Mouse (Mus musculus) layer of hippocampus, adult 2 months (tissue): ENCODE measurements at regions not wholly inside any gene's neighbourhood (a gene's known extent, or its start where the extent isn't known, plus 50 kb on each side); places are given as distances from the start of the nearest gene placed in this dataset.

Source experiments
- DNase-seq, 2 experiments: peaks; one replicate each; pipeline ENCODE4 v3.0.0; 2022; ENCODE audit warnings: low spot score in 2 of 2
- H3K27ac ChIP-seq: fragments of 200-600 bp; 2 replicates; pipeline ENCODE4 v1.8.1; 2022
- H3K4me3 ChIP-seq: fragments of 200-600 bp; 2 replicates; pipeline ENCODE4 v1.8.1; 2022; ENCODE audit warnings: mild to moderate bottlenecking
- CTCF ChIP-seq: fragments of 200-600 bp; conservative IDR thresholded peaks from 2 replicates; pipeline ENCODE4 v1.8.1; 2022; ENCODE audit warnings: antibody characterized with exemption, mild to moderate bottlenecking, moderate library complexity

DNA sequence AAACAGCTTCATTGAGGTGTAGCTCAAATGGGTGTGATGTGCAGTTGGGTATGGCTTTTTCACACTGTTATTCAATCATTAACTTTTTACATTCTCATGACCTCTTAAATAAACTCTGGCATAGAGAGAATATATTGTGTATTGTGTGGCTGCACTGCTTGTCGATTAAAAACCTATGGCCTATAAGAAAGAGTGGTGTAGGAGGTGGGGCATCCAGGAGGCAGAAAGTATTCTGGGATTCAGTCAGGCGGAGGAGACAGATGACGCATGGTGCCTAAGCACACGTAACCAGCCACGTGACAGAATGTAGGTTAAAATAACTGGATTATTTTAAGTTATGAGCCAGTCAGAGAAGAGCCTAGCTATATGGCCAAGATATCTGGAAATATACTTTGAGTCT lies 78.2 kb upstream of the Slc16a7 start:
- H3K4me3 ChIP-seq, result no peak overlapping the region
- no peak overlapping the region for H3K27ac ChIP-seq
- TF ChIP-seq CTCF, result no peak
- no peak for DNase-seq

DNA sequence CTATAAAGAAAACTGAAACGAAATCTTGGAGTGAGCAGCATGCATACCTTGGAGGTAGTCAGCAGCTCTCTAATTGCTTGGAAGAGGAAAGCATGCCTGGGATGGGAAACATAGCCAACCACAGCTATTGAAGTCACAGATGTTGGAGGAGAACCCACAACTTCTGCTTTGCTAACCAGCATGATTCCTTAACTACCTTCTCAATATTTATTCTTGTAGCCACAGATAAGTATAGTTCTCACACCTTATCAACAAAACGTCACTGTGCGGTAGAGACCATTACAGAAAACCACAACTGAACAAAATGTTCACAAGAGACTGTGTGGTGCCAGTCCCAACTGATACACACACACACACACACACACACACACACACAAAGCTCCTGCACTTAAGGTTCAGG lies 99.1 kb upstream of the Slc16a7 start:
- no peak overlapping the region for H3K27ac ChIP-seq
- no peak for TF ChIP-seq CTCF
- no peak overlapping the region for H3K4me3 ChIP-seq
- no peak for DNase-seq

DNA sequence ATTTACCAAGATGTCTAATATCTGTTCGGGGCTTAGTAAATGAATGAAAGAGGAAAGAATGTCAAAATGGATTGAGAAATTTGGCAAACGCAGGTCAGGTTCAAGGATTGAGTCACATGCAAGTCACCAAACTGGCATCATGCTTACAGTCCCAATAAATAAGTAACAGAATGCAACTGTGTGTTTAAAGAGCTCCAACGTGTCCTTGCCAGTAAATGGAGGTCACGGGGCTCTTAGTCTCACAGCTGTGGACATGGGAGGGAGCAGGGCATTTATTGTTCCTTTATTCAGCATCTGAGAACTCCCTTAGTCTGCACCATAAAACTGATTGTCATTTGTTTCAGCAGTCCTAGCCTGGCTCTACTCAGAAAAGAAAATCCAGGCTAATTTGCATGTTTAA lies 101.1 kb upstream of the Slc16a7 start:
- no peak for TF ChIP-seq CTCF
- DNase-seq, result no peak
- Histone ChIP-seq H3K27ac (no peak overlapping the region; the same call in 1 of the 2 replicates), H3K4me3 (no peak overlapping the region)

DNA sequence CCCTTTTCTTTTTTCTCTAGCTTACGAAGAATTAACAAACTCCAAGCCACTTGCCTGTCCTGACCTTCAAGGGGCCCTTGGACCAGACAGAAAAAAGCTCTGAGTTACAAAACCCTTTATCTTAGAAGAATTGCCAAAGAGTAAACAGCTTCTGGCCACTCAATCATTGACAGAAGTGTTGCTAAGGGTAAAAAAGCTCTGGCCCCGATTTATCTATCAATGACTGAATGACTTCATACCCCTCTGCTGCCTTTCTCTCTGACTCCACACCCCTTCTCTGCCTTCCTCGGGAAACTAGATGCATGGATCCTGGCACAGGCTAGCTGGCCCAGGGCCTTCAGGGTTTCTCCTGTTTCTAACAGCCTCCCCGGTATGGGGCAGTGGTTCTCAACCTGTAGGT lies 105.2 kb upstream of the Slc16a7 start:
- no peak overlapping the region for H3K27ac ChIP-seq
- no peak for TF ChIP-seq CTCF
- no peak for DNase-seq
- H3K4me3 ChIP-seq, result no peak overlapping the region

DNA sequence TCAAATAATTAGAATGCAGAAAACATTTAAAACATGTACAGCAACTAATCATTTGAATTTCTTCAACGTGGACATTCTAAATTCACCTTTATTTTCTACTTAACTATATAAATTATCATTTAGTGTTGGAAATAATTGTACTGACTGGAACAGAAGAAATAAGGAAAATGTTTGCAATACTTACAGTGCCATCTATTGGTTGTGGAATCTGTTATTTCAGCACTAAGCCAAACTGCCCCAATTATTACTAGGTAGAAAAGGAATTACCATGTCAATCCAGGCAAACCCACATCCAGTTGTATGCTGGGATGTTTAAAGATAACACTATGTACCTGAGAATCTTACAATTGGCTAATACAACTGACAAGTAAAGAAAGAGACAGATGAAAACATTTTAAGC lies 109.1 kb upstream of the Slc16a7 start:
- peak in 1 of 2 experiments; percentile 18 for DNase-seq
- Histone ChIP-seq H3K4me3 (no peak overlapping the region), H3K27ac (no peak overlapping the region)
- TF ChIP-seq CTCF, result peak; percentile 83

DNA sequence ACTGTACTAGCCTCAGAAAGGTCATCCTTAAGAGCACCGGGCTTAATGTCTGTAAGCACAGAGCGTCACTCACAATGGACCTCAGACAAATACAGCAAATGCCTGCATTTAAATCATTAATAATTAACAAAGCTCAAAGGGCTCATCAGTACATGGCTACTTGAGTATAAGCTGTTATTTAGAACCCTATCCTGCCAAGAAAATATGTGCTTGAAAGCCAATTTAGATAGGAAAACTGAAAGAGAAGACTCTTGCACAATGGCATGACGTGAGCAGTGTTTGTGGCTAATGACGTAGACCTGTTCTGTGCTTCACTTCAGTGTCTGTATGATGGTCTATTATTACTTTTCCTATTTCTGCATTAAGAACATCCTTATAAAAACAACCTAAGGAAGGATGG lies 111.1 kb upstream of the Slc16a7 start:
- Histone ChIP-seq H3K27ac (no peak overlapping the region), H3K4me3 (no peak overlapping the region)
- DNase-seq, result no peak
- TF ChIP-seq CTCF, result no peak

DNA sequence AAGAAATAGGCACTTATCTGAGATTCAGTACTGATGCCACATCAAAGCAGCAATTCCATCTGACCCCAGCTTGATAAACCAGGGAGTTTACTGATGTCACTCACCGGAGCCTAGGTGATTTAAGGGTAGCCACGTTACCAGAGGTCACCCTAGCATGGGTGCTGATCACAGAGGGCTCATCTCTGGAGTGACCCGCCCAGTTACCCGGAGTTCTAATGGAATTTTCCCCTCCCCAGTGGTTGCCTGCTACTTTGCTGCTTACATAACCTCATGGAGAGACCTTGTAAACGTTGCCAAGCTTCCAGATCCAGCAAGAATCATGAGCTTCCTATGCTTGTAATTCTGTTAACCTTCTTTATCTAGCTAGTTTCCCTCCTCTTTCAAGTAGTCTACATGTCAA lies 125.8 kb upstream of the Slc16a7 start:
- H3K4me3 ChIP-seq, result no peak overlapping the region
- TF ChIP-seq CTCF, result no peak
- DNase-seq, result no peak
- H3K27ac ChIP-seq, result no peak overlapping the region

DNA sequence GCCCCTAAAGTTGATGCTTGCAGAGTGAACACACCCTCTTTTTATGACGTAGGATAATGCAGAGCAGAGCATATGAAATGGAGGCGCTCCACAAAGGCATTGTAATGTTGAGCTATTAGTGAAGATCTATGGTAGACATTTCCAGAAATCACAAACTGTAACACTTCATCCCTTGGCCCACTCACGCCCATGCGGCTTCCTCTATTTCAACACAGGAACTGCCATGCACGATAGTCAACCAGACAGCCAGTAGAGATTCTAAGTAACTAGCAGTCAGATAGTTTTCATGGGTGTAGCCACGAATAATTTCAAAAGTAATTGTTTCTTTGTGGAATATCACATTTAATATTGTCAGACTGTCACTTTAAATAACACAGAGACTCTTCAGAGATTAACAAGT lies 141.6 kb upstream of the Slc16a7 start:
- no peak overlapping the region for H3K4me3 ChIP-seq
- DNase-seq, result no peak
- no peak for TF ChIP-seq CTCF

DNA sequence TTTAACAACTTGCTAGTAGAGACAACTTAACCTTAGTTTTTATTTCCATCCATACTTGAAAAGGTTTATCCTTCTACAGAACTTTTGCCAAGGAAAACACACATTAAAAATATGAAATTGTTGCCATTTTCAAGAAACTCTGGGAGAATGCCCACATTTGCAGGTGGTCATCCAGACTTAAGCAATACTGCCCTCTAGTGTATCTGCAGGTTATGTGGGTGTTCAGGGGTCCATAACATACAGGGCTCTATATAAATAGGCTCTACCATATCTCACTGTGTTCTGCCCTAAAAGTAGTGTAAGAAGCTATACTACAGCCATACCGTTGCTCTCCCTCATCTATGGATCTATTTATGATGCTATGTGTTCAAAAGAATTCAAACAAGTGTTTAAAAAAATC lies 149.1 kb upstream of the Slc16a7 start:
- no peak overlapping the region for H3K4me3 ChIP-seq
- DNase-seq, result peak in 1 of 2 experiments; percentile 33
- no peak overlapping the region for H3K27ac ChIP-seq
- peak; percentile 81 for TF ChIP-seq CTCF

More for the DNA sequence above, 141.6 kb upstream of the Slc16a7 start:
- H3K27ac ChIP-seq, result no peak overlapping the region

DNA sequence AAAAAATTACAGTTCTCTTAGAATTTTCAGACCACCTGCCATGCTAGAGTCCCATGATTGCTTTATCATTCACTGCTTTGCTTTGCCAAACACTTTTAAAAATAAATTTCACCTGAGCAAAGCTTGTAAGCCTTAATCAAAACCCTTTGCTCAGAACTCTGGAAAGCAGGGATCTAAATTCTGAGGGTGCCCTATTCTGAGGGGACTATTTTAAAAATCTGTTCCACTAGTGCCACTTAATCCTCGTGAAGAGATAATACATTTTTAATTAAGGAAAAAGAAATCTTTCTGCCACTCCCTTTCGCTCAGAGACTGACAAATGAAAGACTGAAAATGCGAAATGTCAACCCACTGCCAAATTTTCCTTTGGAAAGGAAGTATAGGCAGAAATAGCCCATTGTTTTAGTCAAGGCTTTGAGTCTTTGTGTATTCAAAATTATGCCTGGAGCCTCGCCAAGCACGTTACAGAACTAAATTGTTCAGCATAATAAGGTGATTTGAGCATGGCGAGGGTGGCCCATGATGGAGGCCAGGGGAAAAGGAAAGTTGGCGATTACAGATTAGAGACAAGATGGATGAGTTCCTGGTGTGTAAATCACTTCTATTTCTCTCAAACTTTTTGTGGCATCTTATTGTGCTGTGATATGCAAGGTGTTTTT lies 197.4 kb upstream of the Slc16a7 start:
- H3K27ac ChIP-seq, result no peak overlapping the region
- DNase-seq, result peak in 1 of 2 experiments; percentile 1
- no peak overlapping the region for H3K4me3 ChIP-seq
- no peak for TF ChIP-seq CTCF

DNA sequence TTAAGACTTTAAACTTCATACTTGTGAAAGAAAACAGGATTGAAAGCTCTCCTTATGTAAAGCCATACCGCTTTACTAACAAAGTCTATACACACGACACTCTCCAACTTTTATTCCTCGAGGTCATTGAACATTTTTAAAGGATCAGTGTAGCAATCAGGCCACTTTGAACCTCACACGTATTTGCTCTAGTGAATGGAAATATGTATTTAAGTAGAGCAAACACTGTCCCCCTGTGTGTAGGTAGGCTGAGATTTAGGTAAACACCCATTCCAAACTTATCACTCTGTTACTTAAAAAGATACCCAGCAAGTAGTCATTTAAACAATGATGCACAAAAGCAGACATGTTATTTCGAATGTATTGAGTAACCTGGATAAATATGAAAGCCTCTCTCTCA lies 203.7 kb upstream of the Slc16a7 start:
- no peak for TF ChIP-seq CTCF
- H3K4me3 ChIP-seq, result no peak overlapping the region
- no peak for DNase-seq
- H3K27ac ChIP-seq, result no peak overlapping the region

DNA sequence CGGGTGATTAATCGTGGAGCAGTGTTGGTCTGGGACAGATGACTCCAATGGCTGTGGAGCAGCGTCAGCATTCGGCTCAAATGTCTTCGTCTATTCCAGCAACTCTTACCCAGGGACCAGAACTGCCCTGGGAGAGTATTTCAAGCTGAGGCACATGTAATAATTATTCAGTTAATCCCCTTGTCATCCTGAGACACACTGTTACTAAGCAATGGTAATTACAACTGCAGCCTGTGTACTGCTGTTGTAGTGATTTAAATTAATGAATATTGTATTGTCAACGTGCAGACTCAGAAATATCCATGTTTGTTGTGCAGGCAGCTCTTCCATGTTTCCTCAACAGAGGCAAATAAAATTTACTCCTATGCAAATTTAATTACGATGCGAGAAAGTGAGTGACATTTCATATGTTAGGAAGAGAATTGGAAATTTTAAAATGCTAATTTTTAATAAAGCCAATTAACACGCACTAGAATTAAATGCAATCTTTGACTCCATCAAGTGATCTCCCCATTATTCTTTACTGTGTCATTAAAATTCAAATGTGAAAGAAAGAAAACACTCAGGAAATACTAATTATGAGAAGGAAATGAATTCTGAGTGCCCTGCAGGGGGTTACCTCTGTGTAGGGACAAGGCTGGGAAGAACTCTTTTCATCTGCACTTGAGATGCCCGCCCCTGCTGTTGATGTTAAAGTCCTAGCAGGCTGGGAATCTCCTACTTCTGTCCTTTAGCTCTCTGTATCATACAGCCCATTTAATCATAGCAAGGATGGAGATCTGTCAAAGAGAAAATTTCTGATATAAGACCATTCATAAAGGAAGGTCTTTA lies 218.7 kb upstream of the Slc16a7 start:
- no peak overlapping the region for H3K27ac ChIP-seq
- DNase-seq, result no peak
- no peak for TF ChIP-seq CTCF

DNA sequence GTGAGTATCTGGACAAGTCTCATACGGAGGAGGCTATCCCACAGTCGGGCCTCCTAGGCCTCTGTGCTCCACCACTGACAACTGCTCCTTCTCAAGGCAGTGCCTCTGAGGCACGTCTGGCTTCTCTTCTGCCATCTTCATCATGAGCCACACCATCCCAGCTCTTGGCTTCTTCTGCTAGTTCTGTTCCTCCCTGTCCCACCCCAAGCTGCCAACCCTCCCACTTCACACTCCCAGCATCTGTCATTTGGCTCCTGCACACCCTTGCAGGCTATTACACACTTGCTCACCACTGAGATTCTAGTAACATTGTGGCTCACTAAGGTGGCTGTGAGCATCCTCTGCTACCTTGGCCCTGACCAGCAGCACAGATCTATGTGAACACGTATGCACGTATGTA lies 221.1 kb upstream of the Slc16a7 start:
- Histone ChIP-seq H3K27ac (no peak overlapping the region), H3K4me3 (no peak overlapping the region)
- no peak for TF ChIP-seq CTCF
- peak; percentile 47 to 53 for DNase-seq

More for the DNA sequence above, 218.7 kb upstream of the Slc16a7 start:
- H3K4me3 ChIP-seq, result no peak overlapping the region

DNA sequence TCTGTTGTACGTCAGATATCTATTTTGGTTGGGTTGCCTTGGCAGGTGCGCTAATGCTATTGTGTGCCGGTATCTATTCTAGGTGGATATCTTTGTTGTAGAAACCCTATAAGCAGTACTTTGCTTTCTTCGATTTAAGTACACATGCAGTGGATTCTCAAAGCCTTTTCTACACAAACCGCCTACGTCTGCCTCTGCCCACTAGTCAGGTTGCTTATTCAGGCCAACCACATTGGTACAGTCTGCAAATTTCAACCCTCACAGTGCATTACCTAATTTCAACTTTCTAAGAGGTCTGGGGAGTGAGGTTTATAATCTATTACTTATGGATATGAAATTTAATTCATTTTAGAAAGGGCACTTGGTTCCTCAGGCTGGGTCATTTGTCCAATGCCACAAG lies 223.5 kb upstream of the Slc16a7 start:
- no peak for DNase-seq
- no peak for TF ChIP-seq CTCF
- Histone ChIP-seq H3K27ac (no peak overlapping the region), H3K4me3 (no peak overlapping the region)
